Mouse (Mus musculus): Measurements from ENCODE around the gene Qtrt1. TPM values are rescaled to one million over a fixed set of nuclear protein-coding genes. Genes with fewer than 3 reads are reported as not detected.
A peak's percentile ranks its signal among the peaks of the same experiment; 100 is the strongest.

Qtrt1 gene
- 23.0 and 24.3 TPM in 2 replicates for polyA plus RNA-seq (2015; fragmentation: Nextera tagmentation; extraction: Ambion mirVana)

DNA sequence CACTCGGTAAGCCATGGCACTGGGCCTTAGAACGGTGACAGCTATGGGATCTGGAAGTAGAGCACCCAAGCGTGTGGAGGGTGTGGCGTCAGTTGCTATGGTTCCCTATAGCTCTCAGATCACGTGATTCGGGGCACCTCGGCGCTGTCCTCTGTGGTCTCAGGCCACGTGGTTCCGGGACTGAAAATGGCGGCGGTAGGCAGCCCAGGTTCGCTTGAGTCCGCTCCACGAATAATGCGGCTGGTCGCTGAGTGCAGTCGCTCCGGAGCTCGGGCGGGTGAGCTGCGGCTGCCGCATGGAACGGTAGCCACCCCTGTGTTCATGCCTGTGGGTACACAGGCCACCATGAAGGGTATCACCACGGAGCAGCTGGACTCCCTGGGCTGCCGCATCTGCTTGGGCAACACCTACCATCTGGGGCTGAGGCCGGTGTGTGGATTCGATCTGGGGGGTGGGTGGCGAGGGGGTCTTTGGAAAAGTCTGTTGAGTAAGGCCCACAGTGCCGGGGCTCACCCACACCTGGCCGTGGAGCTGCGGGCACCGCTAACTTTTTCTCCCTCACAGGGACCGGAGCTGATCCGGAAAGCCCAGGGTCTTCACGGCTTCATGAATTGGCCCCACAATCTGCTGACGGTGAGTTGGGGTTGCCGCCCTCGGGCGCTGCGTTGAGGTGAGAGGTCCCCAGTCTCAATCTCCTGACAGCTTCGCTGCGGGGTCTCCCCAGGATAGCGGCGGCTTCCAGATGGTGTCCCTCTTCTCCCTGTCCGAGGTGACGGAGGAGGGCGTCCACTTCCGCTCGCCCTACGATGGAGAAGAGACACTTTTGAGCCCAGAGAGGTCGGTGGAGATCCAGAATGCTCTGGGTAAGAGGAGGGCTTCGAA is at the start of gene Qtrt1:
Gene Qtrt1 (plus strand): TSS at position 169 of the 882 bp plus-strand sequence.
- Histone ChIP-seq H3K4me2 (ENCODE audit: low read depth, low read length) (peak within 1 kb of the TSS; percentile 65), H3K4me1 (ENCODE audit: control insufficient read depth, insufficient read depth, low read length) (peaks cover 7% of the 10 kb centered on the region), H3K9me3 (replicated peaks; ENCODE audit: control insufficient read depth, low read length) (no peaks in the 10 kb centered on the region), H3K9ac (ENCODE audit: low read length) (peak within 1 kb of the TSS; percentile 87), H3K27ac (ENCODE audit: low read length) (0 out of 2 replicates have a peak within 1 kb of the TSS, but pooled peaks have one; percentile 40), H3K36me3 (ENCODE audit: control insufficient read depth, insufficient read depth) (peaks cover 7% of the 10 kb centered on the region), H3K4me3 (ENCODE audit: low read length) (peak within 1 kb of the TSS; percentile 90), H3K27me3 (ENCODE audit: control insufficient read depth, insufficient read depth, low read length) (no peaks in the 10 kb centered on the region)
- 2% methylated on average over 52 of the region's 53 CpGs for WGBS
- peak; percentile 93 for ATAC-seq (replicated peaks; ENCODE audit: extremely low read depth, insufficient read depth, low FRiP score)

- WGBS, result 33% methylated on average over 14 of the region's 14 CpGs
- H3K27me3 ChIP-seq (ENCODE audit: control insufficient read depth, insufficient read depth, low read length), result no peaks in the 10 kb centered on the region
- no peaks in the 10 kb centered on the region for H3K9me3 ChIP-seq (replicated peaks; ENCODE audit: control insufficient read depth, low read length)
- peak overlapping the region; percentile 82 for H3K27ac ChIP-seq (ENCODE audit: low read length)
- peak overlapping the region; percentile 67 for H3K4me3 ChIP-seq (ENCODE audit: low read length)
- H3K36me3 ChIP-seq (ENCODE audit: control insufficient read depth, insufficient read depth), result 0 out of 2 replicates have a peak, but pooled peaks cover 1% of the 10 kb centered on the region
- H3K4me1 ChIP-seq (ENCODE audit: control insufficient read depth, insufficient read depth, low read length), result peaks cover 15% of the 10 kb centered on the region
- no peak for ATAC-seq (replicated peaks; ENCODE audit: extremely low read depth, insufficient read depth, low FRiP score)
- peak overlapping the region; percentile 90 for H3K4me2 ChIP-seq (ENCODE audit: low read depth, low read length)
- peak overlapping the region; percentile 41 for H3K9ac ChIP-seq (ENCODE audit: low read length)
These were observed 45.0 kb upstream of the Qtrt1 start for GRCm38 (mm10) chr9:21366541-21367220.

DNA sequence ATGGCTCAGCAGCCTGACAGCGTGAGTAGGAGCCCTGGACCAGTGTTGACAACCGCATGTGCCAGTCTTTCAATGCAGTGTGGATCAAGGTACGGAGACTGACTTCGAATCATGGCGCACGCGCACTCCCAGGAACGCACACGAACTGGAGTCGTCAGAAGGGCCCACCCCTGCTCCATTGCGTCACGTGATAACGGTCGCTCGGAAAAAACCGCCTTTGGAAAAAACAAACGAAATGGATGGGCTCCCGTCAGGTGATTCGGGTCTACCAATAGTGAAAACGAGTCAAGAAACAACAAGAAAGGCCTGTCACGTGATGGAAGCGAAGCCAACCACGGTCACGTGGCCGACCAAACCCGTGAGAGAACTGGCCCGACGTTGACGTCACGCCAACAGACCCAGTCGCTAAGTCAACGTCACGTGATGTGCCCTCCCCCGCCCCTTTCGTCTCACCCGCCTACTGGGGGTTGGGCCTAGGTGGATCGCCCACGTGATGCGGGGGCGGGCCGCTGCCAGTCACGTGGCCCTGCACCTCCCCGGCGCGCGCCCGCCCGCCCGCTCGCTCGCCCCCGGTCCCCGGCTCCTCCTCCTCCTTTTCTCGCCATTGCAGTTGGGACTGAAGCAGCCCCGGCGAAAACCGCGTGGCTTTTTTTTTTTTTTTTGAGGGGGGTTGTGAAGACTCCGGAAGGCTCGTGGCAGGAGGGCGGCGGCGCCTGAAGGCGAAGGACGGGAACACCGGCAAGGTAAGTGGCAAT is 44.1 kb upstream of the Qtrt1 start, which contains the start of gene Ilf3:
Gene Ilf3 (plus strand): TSS at position 515 of the 755 bp plus-strand sequence.
- no peaks in the 10 kb centered on the region for H3K9me3 ChIP-seq (replicated peaks; ENCODE audit: control insufficient read depth, low read length)
- peak within 1 kb of the TSS; percentile 67 for H3K4me3 ChIP-seq (ENCODE audit: low read length)
- ATAC-seq (replicated peaks; ENCODE audit: extremely low read depth, insufficient read depth, low FRiP score), result peak; percentile 89
- under 1% methylated on average over 58 of the region's 66 CpGs for WGBS
- H3K27ac ChIP-seq (ENCODE audit: low read length), result peak within 1 kb of the TSS; percentile 90
- peak within 1 kb of the TSS; percentile 90 for H3K4me2 ChIP-seq (ENCODE audit: low read depth, low read length)
- peak within 1 kb of the TSS; percentile 89 for H3K9ac ChIP-seq (ENCODE audit: low read length)
- peaks cover 15% of the 10 kb centered on the region for H3K4me1 ChIP-seq (ENCODE audit: control insufficient read depth, insufficient read depth, low read length)
- 0 out of 2 replicates have a peak, but pooled peaks cover 6% of the 10 kb centered on the region for H3K36me3 ChIP-seq (ENCODE audit: control insufficient read depth, insufficient read depth)
- no peaks in the 10 kb centered on the region for H3K27me3 ChIP-seq (ENCODE audit: control insufficient read depth, insufficient read depth, low read length)

DNA sequence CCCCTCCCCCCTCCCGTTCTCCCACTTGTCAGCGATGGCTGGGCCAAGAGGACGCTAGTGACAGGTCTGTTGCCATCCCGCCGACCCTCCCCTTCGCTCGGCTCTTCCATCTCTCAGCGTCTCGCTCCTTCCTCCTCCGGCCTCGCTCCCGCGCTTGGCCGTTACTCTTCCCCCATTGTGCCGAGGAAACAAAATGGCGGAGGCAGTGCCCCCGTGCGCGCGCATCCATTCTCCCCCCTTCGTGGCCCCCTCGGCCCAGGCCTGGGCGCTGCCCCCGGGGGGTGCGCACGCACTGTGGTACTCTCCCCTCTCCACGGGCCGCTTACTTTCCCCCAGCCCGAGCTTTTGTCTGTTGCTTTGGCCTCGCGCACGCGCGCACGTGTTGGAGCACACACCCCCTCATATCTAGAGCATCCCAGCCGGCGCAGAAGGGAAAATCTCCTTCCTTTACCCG is 43.5 kb upstream of the Qtrt1 start:
- under 1% methylated on average over 38 of the region's 38 CpGs for WGBS
- peaks cover 15% of the 10 kb centered on the region for H3K4me1 ChIP-seq (ENCODE audit: control insufficient read depth, insufficient read depth, low read length)

DNA sequence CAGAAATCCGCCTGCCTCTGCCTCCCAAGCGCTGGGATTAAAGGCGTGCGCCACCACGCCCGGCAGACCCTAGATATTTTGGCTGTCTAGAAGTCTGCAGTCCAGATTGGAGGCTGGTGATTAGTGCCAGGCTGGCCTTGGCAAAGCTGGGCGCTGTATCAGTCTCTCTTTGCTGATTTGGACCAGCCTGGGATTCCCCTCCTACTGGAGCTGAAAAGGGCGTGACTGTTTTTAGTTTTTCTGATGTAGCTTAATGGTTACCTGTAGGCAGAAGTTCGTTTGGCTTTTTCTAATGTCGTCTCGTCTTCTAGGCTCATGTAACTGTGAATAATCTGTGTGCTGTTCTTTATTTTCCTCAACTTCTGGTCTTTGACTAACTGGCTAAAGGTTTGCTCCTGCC is 42.6 kb upstream of the Qtrt1 start:
- Histone ChIP-seq H3K4me2 (ENCODE audit: low read depth, low read length) (peak overlapping the region; percentile 90), H3K9ac (ENCODE audit: low read length) (peak overlapping the region; percentile 19; the same call in 1 of the 2 replicates)
- 60% methylated on average over 11 of the region's 11 CpGs for WGBS

More for the DNA sequence above, 43.5 kb upstream of the Qtrt1 start:
- H3K9me3 ChIP-seq (replicated peaks; ENCODE audit: control insufficient read depth, low read length), result no peaks in the 10 kb centered on the region
- peak overlapping the region; percentile 90 for H3K4me2 ChIP-seq (ENCODE audit: low read depth, low read length)
- H3K4me3 ChIP-seq (ENCODE audit: low read length), result peak overlapping the region; percentile 67
- 0 out of 2 replicates have a peak, but pooled peaks cover 6% of the 10 kb centered on the region for H3K36me3 ChIP-seq (ENCODE audit: control insufficient read depth, insufficient read depth)
- peak; percentile 43 for ATAC-seq (replicated peaks; ENCODE audit: extremely low read depth, insufficient read depth, low FRiP score)
- peak overlapping the region; percentile 90 for H3K27ac ChIP-seq (ENCODE audit: low read length)
- peak overlapping the region; percentile 89 for H3K9ac ChIP-seq (ENCODE audit: low read length)
- H3K27me3 ChIP-seq (ENCODE audit: control insufficient read depth, insufficient read depth, low read length), result no peaks in the 10 kb centered on the region

GRCm38 (mm10) chr9:21370876-21371275 is 40.8 kb upstream of the Qtrt1 start:
- no peak for ATAC-seq (replicated peaks; ENCODE audit: extremely low read depth, insufficient read depth, low FRiP score)
- Histone ChIP-seq H3K4me1 (ENCODE audit: control insufficient read depth, insufficient read depth, low read length) (peaks cover 15% of the 10 kb centered on the region), H3K9ac (ENCODE audit: low read length) (no peak overlapping the region), H3K27ac (ENCODE audit: low read length) (no peak overlapping the region), H3K4me2 (ENCODE audit: low read depth, low read length) (no peak overlapping the region), H3K27me3 (ENCODE audit: control insufficient read depth, insufficient read depth, low read length) (no peaks in the 10 kb centered on the region), H3K36me3 (ENCODE audit: control insufficient read depth, insufficient read depth) (peaks cover 6% of the 10 kb centered on the region; the same call in 1 of the 2 replicates), H3K9me3 (replicated peaks; ENCODE audit: control insufficient read depth, low read length) (no peaks in the 10 kb centered on the region), H3K4me3 (ENCODE audit: low read length) (no peak overlapping the region)
- WGBS, result 78% methylated on average over 2 of the region's 2 CpGs

More for the DNA sequence above, 42.6 kb upstream of the Qtrt1 start:
- Histone ChIP-seq H3K4me1 (ENCODE audit: control insufficient read depth, insufficient read depth, low read length) (peaks cover 15% of the 10 kb centered on the region), H3K9me3 (replicated peaks; ENCODE audit: control insufficient read depth, low read length) (no peaks in the 10 kb centered on the region), H3K36me3 (ENCODE audit: control insufficient read depth, insufficient read depth) (0 out of 2 replicates have a peak, but pooled peaks cover 6% of the 10 kb centered on the region), H3K27ac (ENCODE audit: low read length) (no peak overlapping the region), H3K4me3 (ENCODE audit: low read length) (peak overlapping the region; percentile 67), H3K27me3 (ENCODE audit: control insufficient read depth, insufficient read depth, low read length) (no peaks in the 10 kb centered on the region)
- ATAC-seq (replicated peaks; ENCODE audit: extremely low read depth, insufficient read depth, low FRiP score), result no peak

GRCm38 (mm10) chr9:21372508-21372907 is 39.1 kb upstream of the Qtrt1 start:
- peaks cover 14% of the 10 kb centered on the region for H3K4me1 ChIP-seq (ENCODE audit: control insufficient read depth, insufficient read depth, low read length)
- no peak overlapping the region for H3K4me3 ChIP-seq (ENCODE audit: low read length)
- H3K9ac ChIP-seq (ENCODE audit: low read length), result no peak overlapping the region
- WGBS, result 64% methylated on average over 1 of the region's 1 CpGs
- H3K4me2 ChIP-seq (ENCODE audit: low read depth, low read length), result no peak overlapping the region
- H3K27me3 ChIP-seq (ENCODE audit: control insufficient read depth, insufficient read depth, low read length), result no peaks in the 10 kb centered on the region
- peaks cover 6% of the 10 kb centered on the region; the same call in 1 of the 2 replicates for H3K36me3 ChIP-seq (ENCODE audit: control insufficient read depth, insufficient read depth)
- ATAC-seq (replicated peaks; ENCODE audit: extremely low read depth, insufficient read depth, low FRiP score), result no peak
- H3K27ac ChIP-seq (ENCODE audit: low read length), result no peak overlapping the region
- no peaks in the 10 kb centered on the region for H3K9me3 ChIP-seq (replicated peaks; ENCODE audit: control insufficient read depth, low read length)

DNA sequence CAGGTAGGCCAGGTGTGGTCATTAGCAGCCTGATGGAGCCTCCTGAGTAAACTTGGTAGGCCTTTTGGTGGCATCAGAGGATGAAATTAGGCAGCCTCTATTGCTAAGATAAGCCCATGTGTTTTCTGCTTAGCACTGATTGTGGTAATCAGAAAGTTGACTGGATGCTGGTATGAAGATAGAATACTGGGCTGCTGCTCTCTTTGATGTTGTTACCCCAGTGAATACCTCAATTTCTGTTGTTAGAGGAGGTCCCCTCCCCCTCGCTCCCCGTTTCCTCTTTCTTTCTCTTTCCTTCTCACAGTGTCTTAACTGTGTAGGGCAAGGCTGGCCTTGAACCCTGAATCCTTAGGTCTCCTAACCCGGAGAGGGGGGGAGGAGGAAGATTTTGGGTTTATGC is 32.4 kb upstream of the Qtrt1 start:
- no peaks in the 10 kb centered on the region; the same call in 1 of the 2 replicates for H3K36me3 ChIP-seq (ENCODE audit: control insufficient read depth, insufficient read depth)
- no peak overlapping the region for H3K4me2 ChIP-seq (ENCODE audit: low read depth, low read length)
- H3K9ac ChIP-seq (ENCODE audit: low read length), result no peak overlapping the region; the same call in 1 of the 2 replicates
- no peak overlapping the region for H3K4me3 ChIP-seq (ENCODE audit: low read length)
- ATAC-seq (replicated peaks; ENCODE audit: extremely low read depth, insufficient read depth, low FRiP score), result no peak
- WGBS, result 68% methylated on average over 3 of the region's 3 CpGs
- no peaks in the 10 kb centered on the region for H3K9me3 ChIP-seq (replicated peaks; ENCODE audit: control insufficient read depth, low read length)
- peaks cover 25% of the 10 kb centered on the region for H3K4me1 ChIP-seq (ENCODE audit: control insufficient read depth, insufficient read depth, low read length)
- no peak overlapping the region; the same call in 1 of the 2 replicates for H3K27ac ChIP-seq (ENCODE audit: low read length)
- no peaks in the 10 kb centered on the region for H3K27me3 ChIP-seq (ENCODE audit: control insufficient read depth, insufficient read depth, low read length)
